Mouse (Mus musculus): ENCODE measurements around the gene Gm10228. TPM values are rescaled to one million over a fixed set of nuclear protein-coding genes. Genes with fewer than 3 reads are reported as not detected.
"Not testable (repeated sequence)": the region's sequence is repeated elsewhere in the genome, so short reads cannot be mapped to it uniquely, and the experiment has no call there.

Gene Gm10228
- polyA plus RNA-seq (2014; fragmentation: Nextera tagmentation; extraction: Ambion mirVana) = not detected in 2 replicates

DNA sequence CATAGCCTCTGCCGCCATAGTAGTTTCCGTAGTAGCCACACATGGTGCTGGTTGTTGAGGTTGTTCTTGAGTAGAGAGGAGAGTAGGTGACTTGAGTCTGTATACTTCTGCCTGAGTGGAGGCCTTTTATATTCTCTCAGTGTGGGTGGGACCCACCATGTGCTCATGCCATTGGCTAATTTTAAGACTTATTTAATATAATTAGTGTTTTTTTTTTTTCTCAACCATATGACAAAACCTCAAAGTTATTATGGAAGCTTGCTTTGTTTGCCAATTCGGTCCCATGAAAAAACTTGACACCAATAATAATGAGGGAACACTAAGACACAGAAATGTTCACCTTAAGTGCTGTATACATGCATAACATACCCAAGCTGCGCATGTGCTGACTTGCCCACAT lies at the start of gene Gm10228:
Gm10228 (minus strand) TSS at position 101 of the 400 bp plus-strand sequence.
- ATAC-seq (replicated peaks; ENCODE audit: insufficient number of reproducible peaks, low FRiP score, low TSS enrichment, low read depth); H3K27me3 ChIP-seq (ENCODE audit: control insufficient read depth, insufficient read depth, low read length); H3K4me2 ChIP-seq (ENCODE audit: low read depth, low read length); H3K9ac ChIP-seq (replicated peaks; ENCODE audit: low read length); H3K27ac ChIP-seq (replicated peaks; ENCODE audit: low read depth, low read length); H3K9me3 ChIP-seq (replicated peaks; ENCODE audit: control insufficient read depth, low read length); H3K4me3 ChIP-seq (ENCODE audit: low read depth, low read length); H3K4me1 ChIP-seq (ENCODE audit: control insufficient read depth, insufficient read depth, low read length); DNase-seq (ENCODE audit: low spot score); H3K36me3 ChIP-seq (replicated peaks; ENCODE audit: control insufficient read depth, insufficient read depth, low read depth, low read length): not testable (repeated sequence)
- WGBS = 86% methylated on average over 2 of the region's 4 CpGs

DNA sequence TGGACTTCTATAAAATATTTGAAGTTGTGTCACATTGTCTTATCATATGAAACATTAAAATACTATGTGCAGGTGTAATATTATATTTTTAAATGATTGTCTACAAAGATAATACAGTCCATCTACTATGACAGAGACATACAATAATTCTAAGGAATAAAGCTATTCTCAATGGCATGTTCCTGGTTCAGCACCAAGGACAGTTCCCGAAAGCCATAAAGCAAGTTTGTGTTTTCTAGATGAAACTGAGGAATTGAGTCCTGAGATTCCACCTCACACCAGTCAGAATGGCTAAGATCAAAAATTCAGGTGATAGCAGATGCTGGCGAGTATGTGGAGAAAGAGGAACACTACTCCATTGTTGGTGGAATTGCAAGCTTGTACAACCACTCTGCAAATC lies 29.8 kb upstream of the Gm10228 start:
- not testable (repeated sequence) for H3K9ac ChIP-seq (replicated peaks; ENCODE audit: low read length); ATAC-seq (replicated peaks; ENCODE audit: insufficient number of reproducible peaks, low FRiP score, low TSS enrichment, low read depth); H3K27me3 ChIP-seq (ENCODE audit: control insufficient read depth, insufficient read depth, low read length); H3K4me2 ChIP-seq (ENCODE audit: low read depth, low read length); H3K4me3 ChIP-seq (ENCODE audit: low read depth, low read length); H3K36me3 ChIP-seq (replicated peaks; ENCODE audit: control insufficient read depth, insufficient read depth, low read depth, low read length); H3K9me3 ChIP-seq (replicated peaks; ENCODE audit: control insufficient read depth, low read length); H3K4me1 ChIP-seq (ENCODE audit: control insufficient read depth, insufficient read depth, low read length); H3K27ac ChIP-seq (replicated peaks; ENCODE audit: low read depth, low read length)
- DNase-seq (ENCODE audit: low spot score) = peak; percentile 74
- 76% methylated on average over 2 of the region's 2 CpGs for WGBS

DNA sequence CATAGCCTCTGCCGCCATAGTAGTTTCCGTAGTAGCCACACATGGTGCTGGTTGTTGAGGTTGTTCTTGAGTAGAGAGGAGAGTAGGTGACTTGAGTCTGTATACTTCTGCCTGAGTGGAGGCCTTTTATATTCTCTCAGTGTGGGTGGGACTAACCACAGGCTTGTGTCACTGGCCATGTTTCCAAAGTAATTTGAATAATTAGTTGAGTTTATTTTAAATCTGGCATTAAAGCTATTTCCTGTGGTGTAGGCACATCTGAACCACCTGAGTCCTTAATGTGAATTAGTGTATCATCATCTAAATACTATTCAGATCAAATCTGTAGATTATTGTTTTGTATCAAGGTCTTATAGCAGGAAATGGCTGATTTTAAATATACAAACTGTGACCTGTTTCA lies 22.6 kb upstream of the Gm10228 start, which contains the start of gene 1110025L11Rik:
1110025L11Rik (minus strand) TSS at position 101 of the 400 bp plus-strand sequence.
- not testable (repeated sequence) for ATAC-seq (replicated peaks; ENCODE audit: insufficient number of reproducible peaks, low FRiP score, low TSS enrichment, low read depth); H3K36me3 ChIP-seq (replicated peaks; ENCODE audit: control insufficient read depth, insufficient read depth, low read depth, low read length); H3K27me3 ChIP-seq (ENCODE audit: control insufficient read depth, insufficient read depth, low read length); H3K4me3 ChIP-seq (ENCODE audit: low read depth, low read length); H3K27ac ChIP-seq (replicated peaks; ENCODE audit: low read depth, low read length); H3K4me1 ChIP-seq (ENCODE audit: control insufficient read depth, insufficient read depth, low read length); H3K4me2 ChIP-seq (ENCODE audit: low read depth, low read length); H3K9ac ChIP-seq (replicated peaks; ENCODE audit: low read length); DNase-seq (ENCODE audit: low spot score); H3K9me3 ChIP-seq (replicated peaks; ENCODE audit: control insufficient read depth, low read length)
- WGBS = no CpG with 5 or more reads among the region's 2 CpGs

DNA sequence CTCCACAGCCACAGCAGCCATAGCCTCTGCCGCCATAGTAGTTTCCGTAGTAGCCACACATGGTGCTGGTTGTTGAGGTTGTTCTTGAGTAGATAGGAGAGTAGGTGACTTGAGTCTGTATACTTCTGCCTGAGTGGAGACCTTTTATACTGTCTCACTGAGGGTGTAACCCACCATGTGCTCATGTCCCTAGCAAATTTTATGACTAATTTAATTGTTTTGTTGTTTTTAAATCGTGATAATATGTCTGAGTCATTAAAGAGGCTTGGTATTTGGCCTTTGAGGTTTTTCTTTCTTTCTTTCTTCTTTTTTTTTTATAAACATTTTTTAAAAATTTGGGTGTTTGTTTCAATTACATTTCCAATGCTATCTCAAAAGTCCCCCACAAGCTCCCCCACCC lies 6.5 kb upstream of the Gm10228 start, which contains the start of gene Krtap6-5:
Krtap6-5 (minus strand) TSS at position 101 of the 400 bp plus-strand sequence.
- H3K27ac ChIP-seq (replicated peaks; ENCODE audit: low read depth, low read length) = no peak within 1 kb of the TSS
- no peak within 1 kb of the TSS for H3K4me3 ChIP-seq (ENCODE audit: low read depth, low read length)
- no peaks in the 10 kb centered on the region for H3K27me3 ChIP-seq (ENCODE audit: control insufficient read depth, insufficient read depth, low read length)
- H3K4me1 ChIP-seq (ENCODE audit: control insufficient read depth, insufficient read depth, low read length) = no peaks in the 10 kb centered on the region
- no peak within 1 kb of the TSS for H3K4me2 ChIP-seq (ENCODE audit: low read depth, low read length)
- WGBS = 83% methylated on average over 3 of the region's 3 CpGs
- no peaks in the 10 kb centered on the region for H3K36me3 ChIP-seq (replicated peaks; ENCODE audit: control insufficient read depth, insufficient read depth, low read depth, low read length)
- H3K9me3 ChIP-seq (replicated peaks; ENCODE audit: control insufficient read depth, low read length) = no peaks in the 10 kb centered on the region
- no peak within 1 kb of the TSS for H3K9ac ChIP-seq (replicated peaks; ENCODE audit: low read length)
- no peak for ATAC-seq (replicated peaks; ENCODE audit: insufficient number of reproducible peaks, low FRiP score, low TSS enrichment, low read depth)
- DNase-seq (ENCODE audit: low spot score) = no peak

DNA sequence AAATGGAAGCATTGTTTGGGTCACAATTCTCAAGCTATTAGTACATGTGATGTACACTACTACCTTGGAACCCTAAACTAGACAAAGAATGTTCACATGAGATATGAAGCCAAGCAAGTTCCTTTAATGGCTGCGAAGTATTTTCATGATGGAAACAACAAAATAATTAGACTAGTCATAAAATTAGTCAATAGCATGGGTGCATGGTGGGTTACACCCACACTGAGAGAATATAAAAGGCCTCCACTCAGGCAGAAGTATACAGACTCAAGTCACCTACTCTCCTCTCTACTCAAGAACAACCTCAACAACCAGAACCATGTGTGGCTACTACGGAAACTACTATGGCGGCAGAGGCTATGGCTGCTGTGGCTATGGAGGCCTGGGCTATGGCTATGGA lies 9.9 kb downstream of the Gm10228 start, which contains the start of gene Krtap6-1:
Krtap6-1 (plus strand) TSS at position 301 of the 400 bp plus-strand sequence.
- H3K4me2 ChIP-seq (ENCODE audit: low read depth, low read length); H3K4me1 ChIP-seq (ENCODE audit: control insufficient read depth, insufficient read depth, low read length); DNase-seq (ENCODE audit: low spot score); H3K4me3 ChIP-seq (ENCODE audit: low read depth, low read length); H3K27me3 ChIP-seq (ENCODE audit: control insufficient read depth, insufficient read depth, low read length); H3K9ac ChIP-seq (replicated peaks; ENCODE audit: low read length); H3K36me3 ChIP-seq (replicated peaks; ENCODE audit: control insufficient read depth, insufficient read depth, low read depth, low read length); ATAC-seq (replicated peaks; ENCODE audit: insufficient number of reproducible peaks, low FRiP score, low TSS enrichment, low read depth); H3K9me3 ChIP-seq (replicated peaks; ENCODE audit: control insufficient read depth, low read length); H3K27ac ChIP-seq (replicated peaks; ENCODE audit: low read depth, low read length): not testable (repeated sequence)
- 90% methylated on average over 3 of the region's 3 CpGs for WGBS

DNA sequence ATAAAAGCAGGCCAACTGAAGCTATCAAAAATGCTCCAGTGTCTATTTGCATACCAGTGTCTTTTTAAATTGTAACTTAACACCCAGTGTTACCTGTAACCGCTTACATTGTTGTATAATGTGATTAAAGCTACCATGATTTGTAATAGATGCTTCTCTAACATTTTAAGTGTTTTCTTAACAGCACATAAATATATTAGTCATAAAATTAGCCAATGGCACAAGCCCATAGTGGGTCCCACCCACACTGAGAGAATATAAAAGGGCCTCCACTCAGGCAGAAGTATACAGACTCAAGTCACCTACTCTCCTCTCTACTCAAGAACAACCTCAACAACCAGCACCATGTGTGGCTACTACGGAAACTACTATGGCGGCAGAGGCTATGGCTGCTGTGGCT lies 26.3 kb downstream of the Gm10228 start, which contains the start of gene Gm10229:
Gm10229 (plus strand) TSS at position 301 of the 400 bp plus-strand sequence.
- H3K9ac ChIP-seq (replicated peaks; ENCODE audit: low read length); H3K4me1 ChIP-seq (ENCODE audit: control insufficient read depth, insufficient read depth, low read length); H3K4me2 ChIP-seq (ENCODE audit: low read depth, low read length); H3K36me3 ChIP-seq (replicated peaks; ENCODE audit: control insufficient read depth, insufficient read depth, low read depth, low read length); H3K9me3 ChIP-seq (replicated peaks; ENCODE audit: control insufficient read depth, low read length); H3K27ac ChIP-seq (replicated peaks; ENCODE audit: low read depth, low read length); H3K27me3 ChIP-seq (ENCODE audit: control insufficient read depth, insufficient read depth, low read length); ATAC-seq (replicated peaks; ENCODE audit: insufficient number of reproducible peaks, low FRiP score, low TSS enrichment, low read depth); DNase-seq (ENCODE audit: low spot score); H3K4me3 ChIP-seq (ENCODE audit: low read depth, low read length): not testable (repeated sequence)
- 84% methylated on average over 1 of the region's 3 CpGs for WGBS

DNA sequence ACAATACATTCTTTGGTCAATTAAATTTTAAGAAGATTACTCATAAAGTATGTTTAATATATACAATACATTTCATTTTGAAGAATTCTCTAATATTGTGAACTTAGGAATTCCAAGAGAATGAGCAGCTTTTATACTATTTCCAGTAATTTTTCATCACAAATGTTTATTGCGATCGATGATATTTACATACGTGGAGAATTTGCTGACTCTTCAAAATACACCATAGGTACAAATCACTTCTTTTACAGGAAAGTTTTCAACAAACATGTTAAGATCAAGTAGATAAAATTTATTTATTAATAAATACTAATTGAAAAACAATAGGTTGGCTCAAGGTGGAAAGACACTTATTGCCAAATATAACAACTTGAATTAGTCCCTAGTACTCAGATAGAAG lies 27.3 kb downstream of the Gm10228 start:
- Histone ChIP-seq H3K4me2 (ENCODE audit: low read depth, low read length) (no peak overlapping the region), H3K27ac (replicated peaks; ENCODE audit: low read depth, low read length) (no peak overlapping the region), H3K27me3 (ENCODE audit: control insufficient read depth, insufficient read depth, low read length) (no peaks in the 10 kb centered on the region), H3K4me1 (ENCODE audit: control insufficient read depth, insufficient read depth, low read length) (no peaks in the 10 kb centered on the region), H3K36me3 (replicated peaks; ENCODE audit: control insufficient read depth, insufficient read depth, low read depth, low read length) (no peaks in the 10 kb centered on the region), H3K9ac (replicated peaks; ENCODE audit: low read length) (no peak overlapping the region), H3K9me3 (replicated peaks; ENCODE audit: control insufficient read depth, low read length) (no peaks in the 10 kb centered on the region), H3K4me3 (ENCODE audit: low read depth, low read length) (no peak overlapping the region)
- WGBS = 94% methylated on average over 3 of the region's 3 CpGs
- ATAC-seq (replicated peaks; ENCODE audit: insufficient number of reproducible peaks, low FRiP score, low TSS enrichment, low read depth) = no peak
- DNase-seq (ENCODE audit: low spot score) = no peak

DNA sequence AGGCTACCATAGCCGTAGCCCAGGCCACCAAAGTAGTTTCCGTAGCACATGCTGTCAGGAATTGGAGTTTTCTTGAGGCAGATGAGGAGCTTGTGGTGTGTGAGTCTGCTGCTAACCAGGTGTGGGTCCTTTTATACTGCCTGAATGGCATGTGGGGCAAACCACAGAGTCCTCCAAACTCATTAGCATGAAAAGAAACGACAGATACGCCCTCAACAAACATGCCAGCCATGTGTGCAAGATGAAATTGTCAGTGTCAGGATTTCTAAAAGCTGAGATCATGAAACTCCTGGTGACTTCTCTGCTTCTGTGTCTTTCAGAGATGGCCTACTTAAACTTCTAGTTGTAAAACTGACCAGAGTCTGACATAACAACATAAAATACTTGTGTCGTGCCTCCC lies 30.6 kb downstream of the Gm10228 start, which contains the start of gene Krtap22-2:
Krtap22-2 (minus strand) TSS at position 101 of the 400 bp plus-strand sequence.
- ATAC-seq (replicated peaks; ENCODE audit: insufficient number of reproducible peaks, low FRiP score, low TSS enrichment, low read depth) (no peak), DNase-seq (ENCODE audit: low spot score) (no peak)
- Histone ChIP-seq H3K4me3 (ENCODE audit: low read depth, low read length) (no peak within 1 kb of the TSS), H3K27ac (replicated peaks; ENCODE audit: low read depth, low read length) (no peak within 1 kb of the TSS), H3K36me3 (replicated peaks; ENCODE audit: control insufficient read depth, insufficient read depth, low read depth, low read length) (no peaks in the 10 kb centered on the region), H3K9me3 (replicated peaks; ENCODE audit: control insufficient read depth, low read length) (no peaks in the 10 kb centered on the region), H3K9ac (replicated peaks; ENCODE audit: low read length) (no peak within 1 kb of the TSS), H3K4me2 (ENCODE audit: low read depth, low read length) (no peak within 1 kb of the TSS), H3K27me3 (ENCODE audit: control insufficient read depth, insufficient read depth, low read length) (no peaks in the 10 kb centered on the region), H3K4me1 (ENCODE audit: control insufficient read depth, insufficient read depth, low read length) (no peaks in the 10 kb centered on the region)
- 89% methylated on average over 5 of the region's 5 CpGs for WGBS
